Comparison of ENCODE assay signal across 12 mouse cellular contexts in the genomic region with DNA sequence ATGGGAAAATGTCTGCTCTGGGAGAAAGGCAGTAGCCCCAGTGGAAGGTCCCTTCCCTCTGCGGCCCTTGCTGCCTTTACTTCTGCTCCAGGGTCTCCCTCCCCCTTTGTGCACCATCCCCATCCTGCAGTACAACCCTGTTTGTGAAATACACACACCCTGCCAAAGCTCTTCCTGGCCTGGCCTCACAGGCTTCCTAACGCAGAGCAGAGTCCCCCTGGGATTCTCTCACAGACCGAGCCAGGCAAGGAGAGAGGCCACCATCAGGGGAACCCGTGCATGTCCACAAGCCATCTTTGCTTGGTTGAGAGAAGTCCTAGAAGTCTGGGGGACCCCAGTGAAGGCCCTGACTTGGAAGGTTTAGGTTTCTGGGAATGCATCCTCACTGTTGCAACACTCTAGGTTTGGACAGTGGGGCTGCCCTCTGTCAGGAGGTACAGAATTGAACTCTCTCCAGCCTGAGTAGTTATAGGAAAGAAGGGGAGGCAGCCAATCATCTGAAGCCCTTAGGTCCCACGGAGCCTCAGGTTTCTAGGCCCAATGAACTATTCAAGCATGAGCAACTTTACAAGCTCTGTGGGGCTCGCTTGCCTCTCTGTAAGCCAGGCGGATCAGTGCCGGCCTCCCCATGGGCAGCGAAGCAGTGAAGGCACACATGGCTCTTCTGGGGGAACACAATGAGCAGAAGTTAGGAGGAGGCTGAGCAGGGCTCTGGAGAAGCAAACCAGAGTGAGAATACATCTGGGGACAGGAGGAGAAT. TPM values are rescaled to one million over a fixed set of nuclear protein-coding genes. Genes with fewer than 3 reads are reported as not detected.
DNase-seq lines count a peak whose midpoint lies in the region; ATAC-seq and TF ChIP-seq lines count a peak whose summit lies in the region.
"Had no signal": no experiment of that assay in that cellular context is flagged by ENCODE, and none has a peak within 500 bp of the region (broad histone marks: within the 10 kb centered on the region; RNA-seq: fewer than 3 reads in every experiment).

No protein-coding gene starts in this region.

- H3K9me3 ChIP-seq in hindbrain, embryonic 10.5 days: no peaks in the 10 kb centered on the region
- no peaks in the 10 kb centered on the region for H3K9me3 ChIP-seq in hindbrain, embryonic 14.5 days (ENCODE audit: control insufficient read depth, low read length)
- H3K9me3 ChIP-seq in limb, embryonic 12.5 days: 0 out of 2 replicates have a peak, but pooled peaks cover 4% of the 10 kb centered on the region
- H3K9me3 ChIP-seq: midbrain, embryonic 10.5 days had no signal

- H3K36me3 ChIP-seq in hindbrain, embryonic 10.5 days: no peaks in the 10 kb centered on the region
- no peaks in the 10 kb centered on the region for H3K36me3 ChIP-seq in hindbrain, embryonic 14.5 days (replicated peaks; ENCODE audit: control insufficient read depth, insufficient read depth)
- H3K36me3 ChIP-seq in limb, embryonic 12.5 days: no peaks in the 10 kb centered on the region
- H3K36me3 ChIP-seq: midbrain, embryonic 10.5 days had no signal

- H3K4me1 ChIP-seq in hindbrain, embryonic 10.5 days (replicated peaks): peaks cover 45% of the 10 kb centered on the region
- H3K4me1 ChIP-seq in hindbrain, embryonic 14.5 days (replicated peaks; ENCODE audit: control insufficient read depth, insufficient read depth, low read length): peaks cover 6% of the 10 kb centered on the region; the same call in 1 of the 2 replicates
- H3K4me1 ChIP-seq in limb, embryonic 12.5 days (replicated peaks): peaks cover 53% of the 10 kb centered on the region

- H3K4me3 ChIP-seq in hindbrain, embryonic 10.5 days: no peak overlapping the region
- H3K4me3 ChIP-seq in hindbrain, embryonic 14.5 days (replicated peaks; ENCODE audit: low read length): no peak overlapping the region
- H3K4me3 ChIP-seq in limb, embryonic 12.5 days (replicated peaks): no peak overlapping the region
- H3K4me3 ChIP-seq: midbrain, embryonic 10.5 days had no signal

- POLR2A ChIA-PET in Patski (lab: Charles Lee): interaction anchor here (0.6 kb wide), 1 partner anchor 12 kb away, joined by 3 read pairs; no protein-coding TSS in a partner anchor

- in situ Hi-C loops in Patski (cut with MboI; ENCODE audit: low pct_unique_long_range_greater_than_20kb): no loop called here

- no peak overlapping the region for H3K4me2 ChIP-seq in hindbrain, embryonic 14.5 days (replicated peaks)
- H3K4me2 ChIP-seq in limb, embryonic 12.5 days: peak overlapping the region; percentile 27

- H3K27ac ChIP-seq in hindbrain, embryonic 10.5 days: peak overlapping the region; percentile 31; the same call in 1 of the 2 replicates
- H3K27ac ChIP-seq in hindbrain, embryonic 14.5 days: no peak overlapping the region
- H3K27ac ChIP-seq in limb, embryonic 12.5 days: peak overlapping the region; percentile 82
- H3K27ac ChIP-seq: midbrain, embryonic 10.5 days had no signal

- peaks cover 90% of the 10 kb centered on the region for H3K27me3 ChIP-seq in hindbrain, embryonic 10.5 days (ENCODE audit: insufficient read depth, poor library complexity, severe bottlenecking)
- H3K27me3 ChIP-seq in hindbrain, embryonic 14.5 days (ENCODE audit: control insufficient read depth, insufficient read depth, low read length): peaks cover 43% of the 10 kb centered on the region
- no peaks in the 10 kb centered on the region for H3K27me3 ChIP-seq in Patski
- H3K27me3 ChIP-seq in limb, embryonic 12.5 days: peaks cover 71% of the 10 kb centered on the region

- CTCF ChIA-PET in Patski (lab: Charles Lee): interaction anchor here (1.1 to 1.5 kb wide), 3 partner anchors 27 to 100 kb away, joined by 3 to 5 read pairs (median 4); partner anchors contain the start of gene 1700037H04Rik

- no peak for ATAC-seq in hindbrain, embryonic 14.5 days (ENCODE audit: low FRiP score)
- peak; percentile 61 for ATAC-seq in Patski
- peak; percentile 27; the same call in 1 of the 2 replicates for ATAC-seq in limb, embryonic 12.5 days (ENCODE audit: insufficient number of reproducible peaks, insufficient read depth, low FRiP score, low TSS enrichment, low read depth)
- ATAC-seq in erythroid progenitor cell, adult 5-6 weeks (replicated peaks; ENCODE audit: low FRiP score, poor library complexity, severe bottlenecking): no peak
- ATAC-seq: intestine, postnatal 0 days had no signal

- DNase-seq in hindbrain, embryonic 10.5 days (ENCODE audit: low spot score): no peak
- DNase-seq in hindbrain, embryonic 14.5 days (ENCODE audit: low spot score): no peak
- DNase-seq in Patski (ENCODE audit: low read depth, low spot score): no peak
- DNase-seq in gastrocnemius, postnatal 25 days: peak; percentile 66
- no peak for DNase-seq in cerebellum, adult 8-10 months
- DNase-seq in layer of hippocampus, adult 9-10 months (ENCODE audit: low spot score): no peak
- DNase-seq: retina, postnatal 1 day had no signal

- TF ChIP-seq CTCF in Patski (IDR thresholded peaks at IDR 0.05): no peak

- H3K9ac ChIP-seq in hindbrain, embryonic 14.5 days: no peak overlapping the region
- H3K9ac ChIP-seq in limb, embryonic 12.5 days (replicated peaks): no peak overlapping the region

- 68% methylated on average over 9 of the region's 9 CpGs for WGBS in hindbrain, embryonic 10.5 days
- 53% methylated on average over 9 of the region's 9 CpGs for WGBS in hindbrain, embryonic 14.5 days
- WGBS in limb, embryonic 12.5 days: 56% methylated on average over 9 of the region's 9 CpGs

RNA-seq across cellular contexts. Expression of gene Adam33, which starts 3.7 kb away (rescaled TPM):
- 0.29 and 0.55 TPM in 2 replicates for polyA plus RNA-seq in hindbrain, embryonic 10.5 days (2016; fragmentation: Nextera tagmentation; extraction: Ambion mirVana)
- polyA plus RNA-seq in hindbrain, embryonic 14.5 days (2014; fragmentation: Nextera tagmentation; extraction: Ambion mirVana): 0.81 and 1.4 TPM in 2 replicates
- 0.63 TPM for polyA plus RNA-seq in Patski (2021)
- total RNA-seq in gastrocnemius, postnatal 25 days (2021): 1 to 10 TPM; 1.7 to 4.7 TPM
- 5.2 and 8.5 TPM in 2 replicates for polyA plus RNA-seq in limb, embryonic 12.5 days (2016; fragmentation: Nextera tagmentation; extraction: Ambion mirVana)
- total RNA-seq in erythroid progenitor cell, adult 5-6 weeks (2015; ENCODE audit: low replicate concordance): 15.5 and 36.4 TPM in 2 replicates
- 10.0 and 11.3 TPM in 2 replicates for total RNA-seq in erythroid progenitor cell, adult 5-6 weeks (2017; ENCODE audit: low replicate concordance)

RNA-seq across cellular contexts. Expression of gene Gfra4, which starts 17.1 kb away (rescaled TPM):
- polyA plus RNA-seq in hindbrain, embryonic 10.5 days (2016; fragmentation: Nextera tagmentation; extraction: Ambion mirVana): 4.9 and 6.1 TPM in 2 replicates
- 49.2 and 50.8 TPM in 2 replicates for polyA plus RNA-seq in hindbrain, embryonic 14.5 days (2014; fragmentation: Nextera tagmentation; extraction: Ambion mirVana)
- 4.6 TPM for polyA plus RNA-seq in Patski (2021)
- 1 to 10 TPM; 1.8 to 3.2 TPM for total RNA-seq in gastrocnemius, postnatal 25 days (2021)
- 16.3 and 18.8 TPM in 2 replicates for polyA plus RNA-seq in limb, embryonic 12.5 days (2016; fragmentation: Nextera tagmentation; extraction: Ambion mirVana)
- 1.3 and 9.7 TPM in 2 replicates for total RNA-seq in erythroid progenitor cell, adult 5-6 weeks (2015; ENCODE audit: low replicate concordance)
- not detected in 2 replicates for total RNA-seq in erythroid progenitor cell, adult 5-6 weeks (2017; ENCODE audit: low replicate concordance)
- total RNA-seq: CH12.LX had no signal

RNA-seq across cellular contexts. Expression of gene Siglec1, which starts 26.6 kb away (rescaled TPM):
- polyA plus RNA-seq in hindbrain, embryonic 10.5 days (2016; fragmentation: Nextera tagmentation; extraction: Ambion mirVana): 0.10 and 0.16 TPM in 2 replicates
- polyA plus RNA-seq in hindbrain, embryonic 14.5 days (2014; fragmentation: Nextera tagmentation; extraction: Ambion mirVana): 0.27 and 0.39 TPM in 2 replicates
- 0.49 TPM for polyA plus RNA-seq in Patski (2021)
- 1 to 10 TPM in 1 of 2 experiments, under 1 TPM in 1; 0.64 to 1.2 TPM for total RNA-seq in gastrocnemius, postnatal 25 days (2021)
- polyA plus RNA-seq in limb, embryonic 12.5 days (2016; fragmentation: Nextera tagmentation; extraction: Ambion mirVana): 0.13 and 0.14 TPM in 2 replicates
- 6.8 and 8.8 TPM in 2 replicates for total RNA-seq in erythroid progenitor cell, adult 5-6 weeks (2015; ENCODE audit: low replicate concordance)
- 1.8 and 2.6 TPM in 2 replicates for total RNA-seq in erythroid progenitor cell, adult 5-6 weeks (2017; ENCODE audit: low replicate concordance)
- total RNA-seq: CH12.LX had no signal

Comparison
In these comparisons a context has a peak if more than half of its experiments do, and no peak if none do; other contexts are left out.
1. ATAC-seq: peak in Patski (single experiment) and limb, embryonic 12.5 days (single experiment); none in hindbrain, embryonic 14.5 days (single experiment) and erythroid progenitor cell, adult 5-6 weeks (single experiment).